Comparison of ENCODE assay signal across 10 mouse cellular contexts in genomic region chr16:66086499-66086898, GRCm38 (mm10).
A peak's percentile ranks its signal among the peaks of the same experiment; 100 is the strongest.
DNase-seq lines count a peak whose midpoint lies in the region; ATAC-seq lines count a peak whose summit lies in the region.
"Had no signal": no experiment of that assay in that cellular context is flagged by ENCODE, and none has a peak within 500 bp of the region (broad histone marks: within the 10 kb centered on the region; RNA-seq: fewer than 3 reads in every experiment).

No protein-coding gene starts in this region.

- no peaks in the 10 kb centered on the region for H3K4me1 ChIP-seq in embryonic facial prominence, embryonic 14.5 days (ENCODE audit: control insufficient read depth, insufficient read depth, low read length)
- H3K4me1 ChIP-seq: embryonic facial prominence, embryonic 15.5 days; heart, embryonic 15.5 days had no signal

- no peak overlapping the region for H3K27ac ChIP-seq in embryonic facial prominence, embryonic 14.5 days (replicated peaks; ENCODE audit: low read depth, low read length)
- H3K27ac ChIP-seq: embryonic facial prominence, embryonic 15.5 days; heart, embryonic 15.5 days had no signal

- WGBS in embryonic facial prominence, embryonic 14.5 days: 5% methylated on average over 1 of the region's 1 CpGs

- intact Hi-C loops in left cerebral cortex, postnatal 14 days (cut with DNase I): no loop called here

- ATAC-seq in embryonic facial prominence, embryonic 14.5 days (ENCODE audit: low read depth): 0 out of 2 replicates have a peak, but pooled peaks have one; percentile 26
- peak; percentile 66 for ATAC-seq in megakaryocyte progenitor cell, adult 5-6 weeks (replicated peaks; ENCODE audit: poor library complexity)

- H3K4me3 ChIP-seq in embryonic facial prominence, embryonic 14.5 days (ENCODE audit: low read depth, low read length): no peak overlapping the region
- H3K4me3 ChIP-seq: embryonic facial prominence, embryonic 15.5 days; heart, embryonic 15.5 days had no signal

- no peaks in the 10 kb centered on the region for H3K27me3 ChIP-seq in embryonic facial prominence, embryonic 14.5 days (replicated peaks; ENCODE audit: control insufficient read depth, insufficient read depth, low read length)
- H3K27me3 ChIP-seq: embryonic facial prominence, embryonic 15.5 days; heart, embryonic 15.5 days had no signal

- no peaks in the 10 kb centered on the region for H3K36me3 ChIP-seq in embryonic facial prominence, embryonic 14.5 days (ENCODE audit: control insufficient read depth, insufficient read depth, low read length)
- H3K36me3 ChIP-seq: embryonic facial prominence, embryonic 15.5 days; heart, embryonic 15.5 days had no signal

- DNase-seq in left cerebral cortex, postnatal 14 days (ENCODE audit: low spot score in 2 of 2): peak; percentile 4 to 8
- DNase-seq in left cerebral cortex, adult 8-10 months (ENCODE audit: low spot score in 2 of 2): no peak
- peak; percentile 52 for DNase-seq in NIH3T3 (ENCODE audit: low read depth)
- peak; percentile 32 for DNase-seq in embryonic facial prominence, embryonic 14.5 days (ENCODE audit: low spot score)
- DNase-seq in right cerebral cortex, adult 2 months (ENCODE audit: low spot score in 2 of 2): no peak
- DNase-seq in adrenal gland, postnatal 10 days: no peak
- DNase-seq: lung, postnatal 10 days had no signal

- no peaks in the 10 kb centered on the region for H3K9me3 ChIP-seq in embryonic facial prominence, embryonic 14.5 days (ENCODE audit: control insufficient read depth, low read length)
- H3K9me3 ChIP-seq: embryonic facial prominence, embryonic 15.5 days; heart, embryonic 15.5 days had no signal

- no peak overlapping the region for H3K4me2 ChIP-seq in embryonic facial prominence, embryonic 14.5 days (ENCODE audit: low read depth, low read length)
- H3K4me2 ChIP-seq: embryonic facial prominence, embryonic 15.5 days; heart, embryonic 15.5 days had no signal

- H3K9ac ChIP-seq in embryonic facial prominence, embryonic 14.5 days (ENCODE audit: low read depth, low read length): no peak overlapping the region
- H3K9ac ChIP-seq: embryonic facial prominence, embryonic 15.5 days; heart, embryonic 15.5 days had no signal

Comparison
In these comparisons a context has a peak if more than half of its experiments do, and no peak if none do; other contexts are left out.
1. DNase-seq: peak in left cerebral cortex, postnatal 14 days (2 of 2), NIH3T3 (single experiment) and embryonic facial prominence, embryonic 14.5 days (single experiment); none in left cerebral cortex, adult 8-10 months (0 of 2), right cerebral cortex, adult 2 months (0 of 2) and adrenal gland, postnatal 10 days (single experiment).